Mouse (Mus musculus): ENCODE measurements at regions not wholly inside any gene's neighbourhood (a gene's known extent, or its start where the extent isn't known, plus 50 kb on each side); places are given as distances from the start of the nearest gene placed in this dataset.

GRCm38 (mm10) chr5:118426673-118427072 lies 133.8 kb upstream of the Med13l start:
- no peak for DNase-seq (ENCODE audit: low read depth)

GRCm38 (mm10) chr5:118428323-118429095 lies 132.0 kb upstream of the Med13l start:
- DNase-seq (ENCODE audit: low read depth) = no peak

- DNase-seq (ENCODE audit: low read depth) = peak; percentile 18
These were observed 126.9 kb upstream of the Med13l start for GRCm38 (mm10) chr5:118433599-118433998.

GRCm38 (mm10) chr5:118434718-118435555 lies 125.5 kb upstream of the Med13l start:
- no peak for DNase-seq (ENCODE audit: low read depth)

- no peak for DNase-seq (ENCODE audit: low read depth)
These were observed 124.9 kb upstream of the Med13l start for GRCm38 (mm10) chr5:118435556-118435950.

- DNase-seq (ENCODE audit: low read depth) = no peak
These were observed 124.4 kb upstream of the Med13l start for GRCm38 (mm10) chr5:118436035-118436434.

GRCm38 (mm10) chr5:118436474-118437306 lies 123.8 kb upstream of the Med13l start:
- no peak for DNase-seq (ENCODE audit: low read depth)

- no peak for DNase-seq (ENCODE audit: low read depth)
These were observed 123.2 kb upstream of the Med13l start for GRCm38 (mm10) chr5:118437307-118437610.

GRCm38 (mm10) chr5:118438016-118438415 lies 122.5 kb upstream of the Med13l start:
- no peak for DNase-seq (ENCODE audit: low read depth)

GRCm38 (mm10) chr5:118444538-118445251 lies 115.8 kb upstream of the Med13l start:
- no peak for DNase-seq (ENCODE audit: low read depth)

GRCm38 (mm10) chr5:118445252-118445987 lies 115.1 kb upstream of the Med13l start:
- no peak for DNase-seq (ENCODE audit: low read depth)

- no peak for DNase-seq (ENCODE audit: low read depth)
These were observed 114.5 kb upstream of the Med13l start for GRCm38 (mm10) chr5:118445988-118446280.

- DNase-seq (ENCODE audit: low read depth) = no peak
These were observed 113.6 kb upstream of the Med13l start for GRCm38 (mm10) chr5:118446878-118447277.

GRCm38 (mm10) chr5:118447366-118447765 lies 113.1 kb upstream of the Med13l start:
- no peak for DNase-seq (ENCODE audit: low read depth)

GRCm38 (mm10) chr5:118448884-118449515 lies 111.5 kb upstream of the Med13l start:
- DNase-seq (ENCODE audit: low read depth) = no peak

GRCm38 (mm10) chr5:118449893-118450292 lies 110.6 kb upstream of the Med13l start:
- no peak for DNase-seq (ENCODE audit: low read depth)

GRCm38 (mm10) chr5:118452052-118452451 lies 108.4 kb upstream of the Med13l start:
- DNase-seq (ENCODE audit: low read depth) = no peak

GRCm38 (mm10) chr5:118454096-118454495 lies 106.4 kb upstream of the Med13l start:
- no peak for DNase-seq (ENCODE audit: low read depth)

GRCm38 (mm10) chr5:118458727-118459390 lies 101.6 kb upstream of the Med13l start:
- no peak for DNase-seq (ENCODE audit: low read depth)

GRCm38 (mm10) chr5:118459391-118459792 lies 101.1 kb upstream of the Med13l start:
- no peak for DNase-seq (ENCODE audit: low read depth)

Data from naive thymus-derived CD4-positive, alpha-beta T cell, adult 2 months (primary cell).